Mouse (Mus musculus) stomach, postnatal 0 days (tissue): ENCODE data around the gene Pds5b. TPM values are rescaled to one million over a fixed set of nuclear protein-coding genes. Genes with fewer than 3 reads are reported as not detected.
A peak's percentile ranks its signal among the peaks of the same experiment; 100 is the strongest.
"Not testable (repeated sequence)": the region's sequence is repeated elsewhere in the genome, so short reads cannot be mapped to it uniquely, and the experiment has no call there.

Experiments
- ATAC-seq: fragments of 200-750 bp; cut with Nextera tagmentation; 2 replicates; pipeline ENCODE4 v1.8.0; 2017; ENCODE audit not compliant: low FRiP score, low TSS enrichment
- DNase-seq: peaks from one replicate; pipeline ENCODE4 v3.0.0-alpha.2; 2016; ENCODE audit warnings: low spot score
- H3K27ac ChIP-seq: fragments of 300-500 bp; sonication (generic); replicated peaks from 2 replicates; pipeline ENCODE4 v1.5.1; 2014; ENCODE audit warnings: mild to moderate bottlenecking, control low read depth
- H3K27me3 ChIP-seq: fragments of 300-500 bp; sonication (generic); 2 replicates; pipeline ENCODE4 v1.6.1; 2014; ENCODE audit warnings: low read length; ENCODE audit not compliant: control insufficient read depth, insufficient read depth
- H3K36me3 ChIP-seq: fragments of 300-500 bp; sonication (generic); 2 replicates; pipeline ENCODE4 v1.6.1; 2014; ENCODE audit warnings: low read length, mixed read lengths; ENCODE audit not compliant: control insufficient read depth, insufficient read depth
- H3K4me1 ChIP-seq: fragments of 300-500 bp; sonication (generic); replicated peaks from 2 replicates; pipeline ENCODE4 v1.6.1; 2014; ENCODE audit warnings: antibody characterized with exemption; ENCODE audit not compliant: control insufficient read depth, insufficient read depth
- H3K4me2 ChIP-seq: fragments of 300-500 bp; sonication (generic); replicated peaks from 2 replicates; pipeline ENCODE4 v1.6.1; 2014; ENCODE audit warnings: low read depth, mild to moderate bottlenecking, control low read depth, moderate library complexity
- H3K4me3 ChIP-seq: fragments of 300-500 bp; sonication (generic); 2 replicates; pipeline ENCODE4 v1.5.1; 2014; ENCODE audit warnings: low read depth, low read length, control low read depth
- H3K9ac ChIP-seq: fragments of 300-500 bp; sonication (generic); 2 replicates; pipeline ENCODE4 v1.6.1; 2014; ENCODE audit warnings: mild to moderate bottlenecking, low read length, control low read depth, mixed read lengths
- H3K9me3 ChIP-seq: fragments of 300-500 bp; sonication (generic); 2 replicates; pipeline ENCODE4 v1.6.1; 2016; ENCODE audit warnings: low read length; ENCODE audit not compliant: control insufficient read depth
- CTCF ChIP-seq: IDR thresholded peaks from 2 replicates; pipeline ENCODE4 v1.5.1; 2016; ENCODE audit warnings: antibody characterized with exemption, low read depth, mild to moderate bottlenecking, moderate library complexity
- EP300 ChIP-seq: optimal IDR thresholded peaks from 2 replicates; pipeline ENCODE3; 2016; ENCODE audit warnings: antibody characterized with exemption
- WGBS: fragments of 180-500 bp; shearing (Covaris S2); extraction: QIAGEN DNeasy Blood & Tissue Kit; methylation state at CpG from one replicate; pipeline ENCODE4 v1.1.7; 2014; 5-methylcytosine and 5-hydroxymethylcytosine counted together
- polyA plus RNA-seq: library from polyadenylated mRNA; unstranded; fragments of >200 nt; fragmentation: Nextera tagmentation; extraction: Ambion mirVana; gene quantifications from 2 replicates; pipeline ENCODE4 v1.2.1, GENCODE M21; 2015

The Pds5b gene
- polyA plus RNA-seq, 1 experiment from 2014 or later = 9.1 TPM

DNA sequence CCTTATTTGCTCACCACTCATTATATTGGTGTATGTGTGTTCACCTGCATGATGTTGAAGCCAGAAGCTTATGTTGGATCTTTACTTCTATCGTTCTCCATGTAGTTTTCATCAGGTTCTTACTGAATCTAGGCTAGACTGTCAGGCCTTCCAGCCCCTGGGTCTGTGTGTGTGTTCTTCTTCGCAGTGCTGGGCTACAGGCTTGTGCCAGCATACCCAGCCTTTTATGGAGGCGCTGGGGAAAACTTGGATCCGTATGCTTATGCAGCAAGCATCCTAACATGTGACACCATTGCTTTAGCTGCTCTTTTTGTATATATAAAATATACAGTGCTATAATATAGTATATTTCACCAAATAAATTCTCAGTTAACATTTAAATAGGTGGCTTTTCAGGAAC lies 38.0 kb downstream of the Pds5b start:
- Histone ChIP-seq H3K27ac (0 out of 2 replicates have a peak overlapping the region, but pooled peaks have one; percentile 30), H3K9ac (no peak overlapping the region), H3K36me3 (no peaks in the 10 kb centered on the region), H3K4me1 (no peaks in the 10 kb centered on the region), H3K4me2 (no peak overlapping the region), H3K27me3 (no peaks in the 10 kb centered on the region), H3K4me3 (no peak overlapping the region), H3K9me3 (no peaks in the 10 kb centered on the region)
- WGBS = 75% methylated on average over 4 of the region's 4 CpGs
- DNase-seq = no peak
- TF ChIP-seq CTCF (no peak), EP300 (no peak)
- peak; percentile 42; the same call in 1 of the 2 replicates for ATAC-seq

DNA sequence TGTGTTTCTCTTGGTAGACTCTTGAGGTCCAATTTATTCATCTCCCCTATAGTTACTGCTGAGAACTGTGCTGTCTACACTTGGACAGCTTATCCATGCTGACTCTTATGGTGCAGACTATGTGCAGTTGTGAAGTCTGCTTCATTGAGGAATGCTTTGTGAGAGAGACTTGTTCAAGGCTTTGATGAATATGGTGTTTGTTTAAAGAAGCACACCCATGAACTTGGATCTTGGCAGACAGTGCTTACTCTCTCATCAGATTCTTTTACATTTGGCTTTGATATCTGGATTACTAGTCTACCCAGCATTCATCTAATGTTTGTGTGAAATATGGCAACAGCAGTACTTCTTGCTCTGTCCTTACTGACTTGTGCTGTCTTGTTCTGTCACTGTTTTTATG lies 39.9 kb downstream of the Pds5b start:
- DNase-seq (no peak), ATAC-seq (no peak; the same call in 1 of the 2 replicates)
- no peak overlapping the region for H3K4me2 ChIP-seq
- no peak overlapping the region for H3K4me3 ChIP-seq
- no peaks in the 10 kb centered on the region for H3K27me3 ChIP-seq
- no peaks in the 10 kb centered on the region for H3K9me3 ChIP-seq
- H3K36me3 ChIP-seq = no peaks in the 10 kb centered on the region
- no peak overlapping the region for H3K9ac ChIP-seq
- H3K27ac ChIP-seq = peak overlapping the region; percentile 19; the same call in 1 of the 2 replicates
- H3K4me1 ChIP-seq = no peaks in the 10 kb centered on the region
- TF ChIP-seq EP300 (no peak), CTCF (no peak)

DNA sequence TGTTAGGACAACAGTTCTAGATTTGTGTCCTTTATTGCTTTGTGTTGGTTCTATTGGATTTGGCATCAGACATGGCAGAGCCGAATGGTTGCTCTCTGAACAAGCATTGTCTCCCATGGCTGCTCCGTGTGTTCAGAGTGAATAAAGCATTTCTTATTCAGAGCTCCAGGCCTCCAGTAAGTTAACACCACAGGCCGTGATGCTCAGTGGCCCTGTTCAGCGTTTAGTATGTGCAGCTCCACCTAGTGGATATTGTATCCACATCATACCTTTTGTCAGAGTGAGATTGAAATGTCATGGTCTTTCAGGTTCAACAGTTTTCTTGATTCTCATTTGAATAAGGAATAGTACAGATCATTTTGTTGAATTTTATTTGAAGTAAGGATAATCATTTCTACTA lies 44.2 kb downstream of the Pds5b start:
- ATAC-seq = no peak
- H3K4me3 ChIP-seq = no peak overlapping the region
- TF ChIP-seq EP300 (no peak), CTCF (peak; percentile 82)
- no peaks in the 10 kb centered on the region for H3K9me3 ChIP-seq
- WGBS = 20% methylated on average over 4 of the region's 4 CpGs
- H3K4me1 ChIP-seq = no peaks in the 10 kb centered on the region
- H3K27me3 ChIP-seq = no peaks in the 10 kb centered on the region
- no peak overlapping the region for H3K9ac ChIP-seq
- no peak overlapping the region for H3K27ac ChIP-seq
- DNase-seq = peak; percentile 27
- no peaks in the 10 kb centered on the region for H3K36me3 ChIP-seq
- H3K4me2 ChIP-seq = no peak overlapping the region

GRCm38 (mm10) chr5:150724641-150725040 lies 51.1 kb downstream of the Pds5b start:
- Histone ChIP-seq H3K27me3 (no peaks in the 10 kb centered on the region), H3K4me1 (no peaks in the 10 kb centered on the region), H3K36me3 (no peaks in the 10 kb centered on the region; the same call in 1 of the 2 replicates), H3K4me2 (no peak overlapping the region), H3K4me3 (no peak overlapping the region), H3K9me3 (no peaks in the 10 kb centered on the region), H3K9ac (no peak overlapping the region), H3K27ac (no peak overlapping the region)
- TF ChIP-seq CTCF (no peak), EP300 (no peak)
- ATAC-seq (no peak), DNase-seq (no peak)
- WGBS = 55% methylated on average over 1 of the region's 1 CpGs

DNA sequence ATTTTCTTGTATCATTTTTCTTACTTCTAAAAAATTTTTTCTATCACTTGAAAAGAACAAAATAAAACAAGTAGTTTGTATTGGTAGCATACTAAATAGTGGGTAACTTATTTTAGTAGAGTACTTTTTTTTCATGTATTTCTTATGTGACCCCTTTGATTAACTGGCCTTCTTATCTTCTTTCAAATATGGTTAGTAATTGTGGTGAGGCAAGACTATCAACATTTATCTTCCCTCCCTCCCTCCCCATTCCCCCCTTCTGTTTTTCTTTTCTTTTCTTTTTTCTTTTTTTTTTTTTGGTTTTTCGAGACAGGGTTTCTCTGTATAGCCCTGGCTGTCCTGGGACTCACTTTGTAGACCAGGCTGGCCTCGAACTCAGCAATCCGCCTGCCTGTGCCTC lies 63.5 kb downstream of the Pds5b start:
- H3K4me3 ChIP-seq, H3K27me3 ChIP-seq, H3K27ac ChIP-seq, H3K4me1 ChIP-seq, H3K9me3 ChIP-seq, DNase-seq, ATAC-seq, H3K36me3 ChIP-seq, H3K4me2 ChIP-seq, H3K9ac ChIP-seq: not testable (repeated sequence)
- 91% methylated on average over 3 of the region's 3 CpGs for WGBS

DNA sequence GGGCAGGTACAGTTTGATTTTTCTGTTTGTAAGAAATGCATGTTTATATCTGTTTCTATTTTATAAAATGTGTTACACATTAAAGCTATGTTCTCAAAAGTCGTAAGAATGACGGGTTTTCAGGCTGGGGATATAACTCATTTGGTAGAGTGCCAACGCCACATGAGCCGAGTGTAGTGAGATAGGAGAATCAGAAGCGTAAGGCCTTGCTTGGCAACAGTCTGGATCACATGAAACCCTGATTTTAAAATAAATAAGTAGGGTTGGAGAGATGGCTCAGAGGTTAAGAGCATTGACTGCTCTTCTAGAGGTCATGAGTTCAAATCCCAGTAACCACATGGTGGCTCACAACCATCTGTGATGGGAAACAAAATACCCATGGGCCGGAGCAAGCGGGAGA lies 65.8 kb downstream of the Pds5b start:
- WGBS = 84% methylated on average over 7 of the region's 7 CpGs
- DNase-seq (no peak), ATAC-seq (no peak)
- no peak overlapping the region for H3K9ac ChIP-seq
- no peak for TF ChIP-seq EP300
- TF ChIP-seq CTCF = no peak
- no peak overlapping the region for H3K4me3 ChIP-seq
- no peaks in the 10 kb centered on the region for H3K9me3 ChIP-seq
- no peak overlapping the region for H3K4me2 ChIP-seq
- no peaks in the 10 kb centered on the region for H3K27me3 ChIP-seq
- H3K36me3 ChIP-seq = no peaks in the 10 kb centered on the region
- no peak overlapping the region for H3K27ac ChIP-seq
- no peaks in the 10 kb centered on the region for H3K4me1 ChIP-seq
